Mouse (Mus musculus) cerebellum, adult (tissue): ENCODE data around the gene Ccdc34.

Experiments
- ATAC-seq: cut with Nextera tagmentation; 2 replicates; pipeline ENCODE4 v1.9.2; 2017; ENCODE audit warnings: mild to moderate bottlenecking, moderate library complexity, mixed read lengths; ENCODE audit not compliant: insufficient number of reproducible peaks, low FRiP score, low TSS enrichment

Ccdc34 gene

GRCm38 (mm10) chr2:110202716-110203497 lies 185.3 kb downstream of the Ccdc34 start:
- ATAC-seq = no peak

GRCm38 (mm10) chr2:110204169-110204568 lies 186.6 kb downstream of the Ccdc34 start:
- ATAC-seq = no peak

GRCm38 (mm10) chr2:110204705-110205318 lies 187.2 kb downstream of the Ccdc34 start:
- ATAC-seq = peak; percentile 85

GRCm38 (mm10) chr2:110210508-110211496 lies 193.2 kb downstream of the Ccdc34 start:
- peak; percentile 78 for ATAC-seq

- ATAC-seq = no peak
Observed at GRCm38 (mm10) chr2:110214278-110214677, 196.7 kb downstream of the Ccdc34 start.

DNA sequence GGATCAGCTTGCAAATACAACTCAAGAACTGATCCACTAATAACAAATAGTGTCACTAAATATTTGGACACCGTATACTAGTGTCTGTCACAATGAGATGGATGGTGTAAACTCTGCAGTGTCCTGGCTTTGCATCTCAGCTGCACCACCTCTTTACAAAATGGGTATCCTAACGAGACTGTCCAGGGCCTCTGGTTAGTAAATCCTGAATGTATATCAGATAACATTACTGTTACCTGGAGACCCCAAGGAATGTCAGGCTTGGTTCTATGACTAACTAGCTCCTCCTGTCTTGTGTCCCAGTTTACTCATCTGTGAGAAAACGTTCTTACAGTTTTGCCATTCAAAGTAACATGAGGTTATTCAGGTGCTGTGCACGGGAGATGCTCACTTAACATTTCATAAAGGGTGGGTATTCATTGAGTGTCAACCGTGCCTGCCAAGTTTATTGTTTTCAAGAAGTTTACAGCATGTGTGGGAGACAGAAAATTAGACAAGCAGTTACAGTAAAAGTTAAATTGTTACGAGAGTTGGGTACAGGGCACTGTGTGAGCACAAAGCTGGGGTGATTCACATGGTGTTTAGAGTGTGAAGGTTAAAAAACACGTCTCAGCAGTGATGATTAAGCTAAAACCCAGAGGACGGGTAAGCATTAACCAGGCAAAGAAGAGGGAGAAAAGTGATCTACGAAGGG lies 197.5 kb downstream of the Ccdc34 start:
- ATAC-seq = no peak

DNA sequence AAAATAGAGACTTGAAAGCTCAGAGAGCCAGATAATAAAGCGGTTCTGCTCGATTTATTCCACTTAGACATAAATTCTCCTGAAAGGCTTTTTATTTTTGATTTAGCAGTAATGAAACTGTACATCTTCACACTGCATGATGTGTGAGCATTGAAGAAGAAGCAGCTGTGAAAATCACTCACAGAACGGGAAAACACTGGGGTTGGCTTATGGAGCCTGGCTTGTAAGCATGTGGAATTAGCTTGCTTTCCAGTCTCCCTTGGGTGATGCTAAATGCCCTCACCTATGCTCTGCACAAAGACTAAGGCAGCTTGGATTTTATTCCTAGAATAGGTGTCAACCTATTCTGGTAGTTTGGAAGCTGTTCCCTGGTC lies 198.1 kb downstream of the Ccdc34 start:
- no peak for ATAC-seq

GRCm38 (mm10) chr2:110220492-110220891 lies 202.9 kb downstream of the Ccdc34 start:
- no peak for ATAC-seq

DNA sequence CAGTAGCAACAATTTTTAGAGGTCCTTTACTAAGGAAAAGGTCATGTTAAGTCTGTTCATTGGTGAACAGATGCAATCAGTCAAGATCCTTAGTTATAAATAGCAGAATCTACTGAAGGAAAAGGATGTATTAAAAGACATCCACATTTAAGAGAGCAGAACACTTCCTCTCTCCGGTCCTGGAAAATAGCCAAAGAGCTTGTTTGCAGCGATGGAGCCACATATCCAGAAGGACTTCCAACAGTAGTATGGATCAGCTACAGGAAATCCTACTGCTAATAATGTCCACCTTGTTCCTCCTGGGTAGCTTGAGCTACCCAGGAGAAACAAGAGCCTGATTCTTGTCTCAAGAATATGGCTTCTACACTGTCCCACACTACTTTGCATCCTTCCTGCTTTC lies 205.2 kb downstream of the Ccdc34 start:
- no peak for ATAC-seq
